Mouse (Mus musculus): Measurements from ENCODE around the gene Nsf. TPM values are rescaled to one million over a fixed set of nuclear protein-coding genes. Genes with fewer than 3 reads are reported as not detected.

The Nsf gene
- polyA plus RNA-seq, 1 experiment, result 0.27 TPM

- Histone ChIP-seq H3K9me3 (ENCODE audit: control insufficient read depth, low read length) (no peaks in the 10 kb centered on the region), H3K27me3 (ENCODE audit: control insufficient read depth) (no peaks in the 10 kb centered on the region)
Measured at GRCm38 (mm10) chr11:103864486-103864885, 89.4 kb downstream of the Nsf start.

GRCm38 (mm10) chr11:103862951-103863350 lies 90.9 kb downstream of the Nsf start:
- TF ChIP-seq GATA1 (IDR thresholded peaks at IDR 0.05; ENCODE audit: low read length) (no peak), TAL1 (IDR thresholded peaks at IDR 0.05; ENCODE audit: low read length) (no peak)
- no peak overlapping the region for H3K4me3 ChIP-seq (replicated peaks)
- no peaks in the 10 kb centered on the region for H3K27me3 ChIP-seq (ENCODE audit: control insufficient read depth)
- no peaks in the 10 kb centered on the region for H3K4me1 ChIP-seq (ENCODE audit: control insufficient read depth)
- H3K36me3 ChIP-seq (ENCODE audit: control insufficient read depth), result peaks cover 53% of the 10 kb centered on the region
- no peaks in the 10 kb centered on the region for H3K9me3 ChIP-seq (ENCODE audit: control insufficient read depth, low read length)

More at GRCm38 (mm10) chr11:103864486-103864885, 89.4 kb downstream of the Nsf start:
- Histone ChIP-seq H3K36me3 (ENCODE audit: control insufficient read depth) (peaks cover 48% of the 10 kb centered on the region), H3K4me1 (ENCODE audit: control insufficient read depth) (no peaks in the 10 kb centered on the region), H3K4me3 (replicated peaks) (no peak overlapping the region)
- no peak for TF ChIP-seq TAL1 (IDR thresholded peaks at IDR 0.05; ENCODE audit: low read length)
- no peak for TF ChIP-seq GATA1 (IDR thresholded peaks at IDR 0.05; ENCODE audit: low read length)

DNA sequence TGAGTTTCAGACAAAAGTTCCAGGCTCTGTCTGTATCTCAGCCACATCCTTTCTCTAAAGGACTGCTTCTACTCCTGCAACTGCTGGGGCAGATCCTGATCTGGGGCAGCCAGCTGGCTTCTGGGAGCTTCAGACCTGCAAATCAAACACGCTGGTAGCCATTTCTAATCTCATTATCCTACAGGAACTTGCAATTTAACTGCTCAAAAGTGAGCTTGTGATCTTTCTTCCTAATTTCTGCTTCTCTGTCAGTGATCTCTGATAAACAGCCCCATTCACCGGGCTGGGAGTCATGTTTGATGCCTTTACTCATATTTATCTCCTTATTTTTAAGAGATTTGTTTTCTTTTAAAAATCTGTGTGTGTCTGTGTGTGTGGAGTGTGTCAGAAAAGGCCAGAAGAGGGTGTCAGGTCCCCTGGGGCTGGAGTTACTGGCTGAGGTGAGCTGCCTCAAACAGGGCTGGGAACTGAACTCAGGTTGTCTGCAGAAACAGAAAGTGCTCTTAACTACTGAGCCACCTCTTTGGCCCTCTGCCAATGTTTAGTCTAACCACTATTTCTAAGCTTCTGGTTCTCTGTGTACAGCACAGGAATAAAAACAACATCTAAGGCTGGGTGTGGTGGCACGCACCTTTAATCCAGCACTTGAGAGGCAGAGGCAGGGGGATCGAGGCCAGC lies 93.8 kb downstream of the Nsf start:
- no peaks in the 10 kb centered on the region for H3K9me3 ChIP-seq (ENCODE audit: control insufficient read depth, low read length)
- H3K36me3 ChIP-seq (ENCODE audit: control insufficient read depth), result peaks cover 61% of the 10 kb centered on the region
- H3K4me3 ChIP-seq (replicated peaks), result no peak overlapping the region
- no peaks in the 10 kb centered on the region for H3K27me3 ChIP-seq (ENCODE audit: control insufficient read depth)
- no peaks in the 10 kb centered on the region for H3K4me1 ChIP-seq (ENCODE audit: control insufficient read depth)
- TF ChIP-seq TAL1 (IDR thresholded peaks at IDR 0.05; ENCODE audit: low read length), result no peak
- TF ChIP-seq GATA1 (IDR thresholded peaks at IDR 0.05; ENCODE audit: low read length), result no peak

DNA sequence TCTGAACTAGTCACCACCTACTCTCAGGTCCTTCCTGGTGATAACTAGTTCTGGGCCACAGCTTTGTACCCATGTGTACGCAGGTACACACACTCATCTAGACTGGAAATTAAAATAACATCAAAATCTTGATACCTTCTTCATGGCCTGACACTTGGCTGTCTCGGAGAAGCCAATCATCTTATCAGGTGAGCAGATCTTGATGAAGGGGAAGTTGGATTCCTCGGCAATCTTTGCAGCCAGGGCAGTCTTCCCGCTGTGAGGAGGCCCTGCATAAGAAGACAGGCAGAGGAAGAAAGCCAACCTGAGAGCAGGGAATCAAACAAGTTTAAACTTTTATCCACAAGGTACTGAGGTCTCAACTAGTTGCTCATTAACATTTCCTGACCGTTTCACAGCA lies 95.1 kb downstream of the Nsf start:
- Histone ChIP-seq H3K36me3 (ENCODE audit: control insufficient read depth) (peaks cover 61% of the 10 kb centered on the region), H3K4me1 (ENCODE audit: control insufficient read depth) (no peaks in the 10 kb centered on the region)
- TF ChIP-seq TAL1 (IDR thresholded peaks at IDR 0.05; ENCODE audit: low read length), result no peak
- TF ChIP-seq GATA1 (IDR thresholded peaks at IDR 0.05; ENCODE audit: low read length), result peak; percentile 46; the same call in 1 of the 2 replicates

GRCm38 (mm10) chr11:103856641-103857040 lies 97.2 kb downstream of the Nsf start:
- no peak overlapping the region for H3K4me3 ChIP-seq (replicated peaks)
- TF ChIP-seq TAL1 (IDR thresholded peaks at IDR 0.05; ENCODE audit: low read length) (no peak), GATA1 (IDR thresholded peaks at IDR 0.05; ENCODE audit: low read length) (no peak)
- H3K4me1 ChIP-seq (ENCODE audit: control insufficient read depth), result peaks cover 13% of the 10 kb centered on the region
- H3K27me3 ChIP-seq (ENCODE audit: control insufficient read depth), result no peaks in the 10 kb centered on the region
- peaks cover 61% of the 10 kb centered on the region for H3K36me3 ChIP-seq (ENCODE audit: control insufficient read depth)
- no peaks in the 10 kb centered on the region for H3K9me3 ChIP-seq (ENCODE audit: control insufficient read depth, low read length)

More for the DNA sequence above, 95.1 kb downstream of the Nsf start:
- no peaks in the 10 kb centered on the region for H3K9me3 ChIP-seq (ENCODE audit: control insufficient read depth, low read length)
- no peaks in the 10 kb centered on the region for H3K27me3 ChIP-seq (ENCODE audit: control insufficient read depth)
- no peak overlapping the region for H3K4me3 ChIP-seq (replicated peaks)

DNA sequence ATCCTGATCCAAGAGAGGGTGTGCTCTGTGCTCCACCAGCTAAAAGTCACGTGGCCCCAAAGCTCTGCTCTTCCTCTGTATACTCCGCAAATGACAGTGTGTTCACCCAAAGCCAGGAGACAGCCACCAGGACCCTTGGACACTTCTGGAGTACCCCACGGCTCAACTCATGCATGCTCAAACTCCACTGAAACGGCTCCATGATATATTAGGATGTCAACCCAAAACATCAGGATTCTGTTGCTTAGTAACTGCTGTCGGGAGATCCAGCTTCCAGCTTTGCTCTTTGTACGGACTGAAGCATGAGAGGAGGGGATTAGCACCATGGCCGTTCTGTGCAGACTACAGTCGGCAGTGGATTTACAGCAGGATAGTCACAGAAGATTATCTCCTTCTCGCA lies 99.6 kb downstream of the Nsf start:
- TF ChIP-seq TAL1 (IDR thresholded peaks at IDR 0.05; ENCODE audit: low read length) (no peak), GATA1 (IDR thresholded peaks at IDR 0.05; ENCODE audit: low read length) (no peak)
- H3K36me3 ChIP-seq (ENCODE audit: control insufficient read depth), result peaks cover 48% of the 10 kb centered on the region
- H3K27me3 ChIP-seq (ENCODE audit: control insufficient read depth), result no peaks in the 10 kb centered on the region
- no peaks in the 10 kb centered on the region for H3K9me3 ChIP-seq (ENCODE audit: control insufficient read depth, low read length)
- no peak overlapping the region for H3K4me3 ChIP-seq (replicated peaks)
- peaks cover 22% of the 10 kb centered on the region for H3K4me1 ChIP-seq (ENCODE audit: control insufficient read depth)

DNA sequence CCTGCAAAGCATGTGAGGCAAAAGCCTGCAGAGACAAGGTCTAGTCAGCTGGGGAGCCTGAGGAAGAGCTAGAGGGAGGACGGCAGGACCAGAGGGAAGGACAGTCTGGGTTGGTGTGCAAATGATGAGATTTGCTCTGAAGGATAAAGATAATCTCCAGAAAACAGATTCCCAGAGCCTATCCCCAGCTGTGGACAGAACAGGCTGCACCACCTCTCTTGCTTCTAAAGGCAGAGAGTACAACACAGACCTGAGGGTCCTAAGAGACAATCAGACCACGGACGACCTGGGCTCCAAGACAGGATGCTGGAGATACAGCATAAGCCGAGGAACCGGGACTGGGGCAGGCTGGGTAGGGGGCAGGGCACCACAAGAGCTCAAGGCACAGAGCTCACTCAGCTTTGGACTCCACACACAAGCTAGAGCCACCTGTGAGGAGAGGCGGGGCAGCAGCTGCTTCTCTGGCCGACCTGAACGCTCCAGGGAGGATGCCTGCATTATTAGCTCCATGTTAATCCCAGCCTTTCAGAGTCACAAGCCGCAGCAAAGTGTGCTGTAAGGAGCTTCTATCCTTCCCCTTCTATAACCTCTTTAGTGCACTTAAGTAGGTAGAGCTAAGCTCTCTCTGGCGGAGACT lies 100.5 kb downstream of the Nsf start:
- TF ChIP-seq GATA1 (IDR thresholded peaks at IDR 0.05; ENCODE audit: low read length), result no peak
- TF ChIP-seq TAL1 (IDR thresholded peaks at IDR 0.05; ENCODE audit: low read length), result no peak
- H3K27me3 ChIP-seq (ENCODE audit: control insufficient read depth), result no peaks in the 10 kb centered on the region
- no peak overlapping the region for H3K4me3 ChIP-seq (replicated peaks)
- no peaks in the 10 kb centered on the region for H3K9me3 ChIP-seq (ENCODE audit: control insufficient read depth, low read length)
- H3K4me1 ChIP-seq (ENCODE audit: control insufficient read depth), result peaks cover 22% of the 10 kb centered on the region
- peaks cover 44% of the 10 kb centered on the region for H3K36me3 ChIP-seq (ENCODE audit: control insufficient read depth)

DNA sequence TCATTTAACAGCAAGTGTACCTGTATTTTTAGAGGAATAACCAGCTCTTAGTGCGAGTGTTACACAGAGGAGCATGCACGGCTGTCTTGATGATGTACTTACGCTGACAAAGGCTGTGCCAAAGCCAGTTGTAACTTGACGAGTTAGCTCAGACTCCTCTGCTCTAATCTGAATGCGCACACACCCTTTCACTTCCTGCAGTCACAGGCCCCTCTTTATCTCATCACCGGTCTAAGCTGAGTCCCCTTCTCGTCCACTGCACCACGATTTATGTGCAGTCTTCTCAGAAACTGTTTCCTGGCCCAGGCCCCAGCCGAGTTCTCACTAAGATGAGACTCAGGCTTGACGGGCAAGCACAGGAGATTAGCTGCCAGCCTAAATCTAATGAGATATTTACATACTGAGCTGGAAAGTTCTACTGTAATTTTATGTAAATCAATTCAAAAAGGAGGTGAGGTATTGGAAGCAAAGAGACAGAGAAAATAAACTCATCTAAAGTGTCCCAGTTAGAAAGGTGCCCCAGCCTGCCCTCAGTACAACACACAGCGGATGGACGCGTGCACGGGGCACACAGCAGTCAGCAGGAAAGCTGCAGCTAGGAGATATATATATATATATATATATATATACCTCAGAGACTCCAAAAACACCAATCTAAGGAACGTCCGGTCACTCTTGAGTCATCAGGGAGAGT lies 101.1 kb downstream of the Nsf start:
- Histone ChIP-seq H3K4me1 (ENCODE audit: control insufficient read depth) (peaks cover 22% of the 10 kb centered on the region), H3K4me3 (replicated peaks) (no peak overlapping the region), H3K9me3 (ENCODE audit: control insufficient read depth, low read length) (no peaks in the 10 kb centered on the region), H3K36me3 (ENCODE audit: control insufficient read depth) (peaks cover 44% of the 10 kb centered on the region), H3K27me3 (ENCODE audit: control insufficient read depth) (no peaks in the 10 kb centered on the region)
- no peak for TF ChIP-seq TAL1 (IDR thresholded peaks at IDR 0.05; ENCODE audit: low read length)
- no peak for TF ChIP-seq GATA1 (IDR thresholded peaks at IDR 0.05; ENCODE audit: low read length)

DNA sequence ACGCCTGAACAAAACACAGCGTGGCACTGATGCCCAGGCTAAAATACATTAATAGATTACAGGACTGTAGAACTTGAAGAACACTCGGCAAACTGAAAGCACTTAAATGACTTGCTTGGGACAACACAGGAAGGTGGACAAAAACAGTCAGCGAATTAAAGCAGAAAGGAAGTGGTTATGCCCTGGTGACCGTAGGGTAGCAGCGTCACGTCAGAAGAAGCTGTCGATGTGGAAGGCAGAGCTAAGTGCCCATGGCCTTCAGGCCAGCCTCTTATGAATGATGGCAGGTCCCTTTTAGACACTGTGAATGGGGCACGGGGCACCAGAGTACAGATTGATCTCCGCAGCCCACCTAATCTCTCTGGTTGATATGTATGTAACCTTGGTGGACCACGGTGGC lies 105.6 kb downstream of the Nsf start:
- H3K4me3 ChIP-seq (replicated peaks), result no peak overlapping the region
- peaks cover 41% of the 10 kb centered on the region for H3K36me3 ChIP-seq (ENCODE audit: control insufficient read depth)
- TF ChIP-seq TAL1 (IDR thresholded peaks at IDR 0.05; ENCODE audit: low read length), result no peak
- no peak for TF ChIP-seq GATA1 (IDR thresholded peaks at IDR 0.05; ENCODE audit: low read length)
- H3K27me3 ChIP-seq (ENCODE audit: control insufficient read depth), result no peaks in the 10 kb centered on the region
- peaks cover 33% of the 10 kb centered on the region for H3K4me1 ChIP-seq (ENCODE audit: control insufficient read depth)
- no peaks in the 10 kb centered on the region for H3K9me3 ChIP-seq (ENCODE audit: control insufficient read depth, low read length)

All from erythroblast, embryonic 14.5 days (primary cell).